Comparison of ENCODE assay signal across 24 mouse cellular contexts in the genomic region with DNA sequence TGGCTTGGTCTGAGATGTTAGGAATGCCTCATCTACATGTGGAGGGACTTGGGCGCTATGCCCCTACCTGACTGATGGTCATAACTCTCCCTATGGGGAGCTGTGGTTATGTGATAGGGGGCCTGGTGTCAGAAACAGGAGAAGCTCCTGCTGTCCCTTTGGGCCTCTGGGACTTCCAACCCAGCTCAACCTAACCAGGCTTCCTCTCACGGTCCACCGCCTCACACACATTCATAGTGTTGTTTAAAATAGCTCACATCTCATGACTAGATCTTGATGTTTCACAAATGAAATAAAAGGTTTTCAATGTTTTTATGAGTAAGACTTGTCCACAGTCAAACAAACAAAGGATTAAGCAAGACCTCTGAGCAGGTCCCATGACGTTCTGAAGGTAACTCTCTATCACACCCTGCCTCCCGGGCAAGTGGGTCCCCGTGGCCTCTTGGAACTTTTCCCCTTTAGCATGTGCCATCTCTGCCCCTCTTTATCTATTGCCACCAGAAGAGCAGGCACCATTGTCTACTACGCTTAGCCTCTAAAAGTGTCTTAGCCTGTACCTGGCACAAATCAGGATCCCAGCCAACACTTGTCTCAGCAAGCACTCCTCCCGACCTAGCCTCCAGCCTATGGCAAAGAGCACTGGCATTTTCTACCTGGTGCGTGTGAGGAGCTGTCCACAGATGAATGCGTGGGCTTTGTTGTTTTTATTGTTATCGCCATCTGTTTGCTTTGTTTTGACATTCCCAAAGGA. TPM values are rescaled to one million over a fixed set of nuclear protein-coding genes. Genes with fewer than 3 reads are reported as not detected.
A peak's percentile ranks its signal among the peaks of the same experiment; 100 is the strongest.
DNase-seq lines count a peak whose midpoint lies in the region; ATAC-seq lines count a peak whose summit lies in the region.
"Had no signal": no experiment of that assay in that cellular context is flagged by ENCODE, and none has a peak within 500 bp of the region (broad histone marks: within the 10 kb centered on the region; RNA-seq: fewer than 3 reads in every experiment).

No protein-coding gene starts in this region.

- no peak overlapping the region for H3K9ac ChIP-seq in heart, embryonic 11.5 days (ENCODE audit: low read depth, low read length)
- H3K9ac ChIP-seq: embryonic facial prominence, embryonic 15.5 days; hindbrain, embryonic 12.5 days; limb, embryonic 13.5 days; liver, embryonic 12.5 days; midbrain, embryonic 12.5 days; neural tube, embryonic 15.5 days had no signal

- no peak overlapping the region for H3K4me3 ChIP-seq in heart, embryonic 11.5 days (ENCODE audit: low read depth, low read length)
- H3K4me3 ChIP-seq: embryonic facial prominence, embryonic 15.5 days; hindbrain, embryonic 12.5 days; limb, embryonic 13.5 days; liver, embryonic 12.5 days; midbrain, embryonic 12.5 days; neural tube, embryonic 15.5 days had no signal

- H3K36me3 ChIP-seq in heart, embryonic 11.5 days (ENCODE audit: control insufficient read depth, insufficient read depth, low read length), result no peaks in the 10 kb centered on the region
- H3K36me3 ChIP-seq: embryonic facial prominence, embryonic 15.5 days; hindbrain, embryonic 12.5 days; limb, embryonic 13.5 days; liver, embryonic 12.5 days; midbrain, embryonic 12.5 days; neural tube, embryonic 15.5 days had no signal

- peaks cover 3% of the 10 kb centered on the region; the same call in 1 of the 2 replicates for H3K4me1 ChIP-seq in heart, embryonic 11.5 days (ENCODE audit: control insufficient read depth, insufficient read depth, low read length)

- peak; percentile 56 for DNase-seq in cerebellum, adult 9-10 months
- no peak for DNase-seq in cerebellum, adult 8-10 months
- DNase-seq in B cell, adult 2 months, result peak; percentile 19 to 30
- DNase-seq in brain, adult 2 months (ENCODE audit: low read depth, low spot score), result peak; percentile 73
- DNase-seq in adrenal gland, adult (ENCODE audit: inconsistent age in 2 of 2, low spot score in 1 of 2), result no peak
- DNase-seq: adrenal gland, postnatal 14 days; gastrocnemius, postnatal 10 days; heart, adult 18-20 months; kidney, adult 11 months; kidney, postnatal 4 days; layer of hippocampus, adult 9-11 months; lung, adult 18-20 months; lung, postnatal 10 days; right cerebral cortex, adult 18-20 months; thymus, postnatal 14 days had no signal

- ATAC-seq in megakaryocyte progenitor cell, adult 5-6 weeks (replicated peaks; ENCODE audit: poor library complexity), result peak; percentile 33
- no peak for ATAC-seq in heart, embryonic 11.5 days (replicated peaks; ENCODE audit: insufficient number of reproducible peaks, low FRiP score, low TSS enrichment)
- ATAC-seq: forebrain, embryonic 16.5 days; liver, embryonic 12.5 days had no signal

- no peak overlapping the region for H3K4me2 ChIP-seq in heart, embryonic 11.5 days
- H3K4me2 ChIP-seq: embryonic facial prominence, embryonic 15.5 days; hindbrain, embryonic 12.5 days; limb, embryonic 13.5 days; liver, embryonic 12.5 days; midbrain, embryonic 12.5 days; neural tube, embryonic 15.5 days had no signal

- H3K27me3 ChIP-seq in heart, embryonic 11.5 days (ENCODE audit: control insufficient read depth, insufficient read depth, low read length), result no peaks in the 10 kb centered on the region
- H3K27me3 ChIP-seq: embryonic facial prominence, embryonic 15.5 days; limb, embryonic 13.5 days; liver, embryonic 12.5 days; midbrain, embryonic 12.5 days; neural tube, embryonic 15.5 days had no signal

- no peak overlapping the region for H3K27ac ChIP-seq in heart, embryonic 11.5 days (ENCODE audit: low read depth, low read length)
- H3K27ac ChIP-seq: embryonic facial prominence, embryonic 15.5 days; hindbrain, embryonic 12.5 days; limb, embryonic 13.5 days; liver, embryonic 12.5 days; midbrain, embryonic 12.5 days; neural tube, embryonic 15.5 days had no signal

- no peaks in the 10 kb centered on the region for H3K9me3 ChIP-seq in heart, embryonic 11.5 days (replicated peaks; ENCODE audit: control insufficient read depth, low read length)
- H3K9me3 ChIP-seq: embryonic facial prominence, embryonic 15.5 days; hindbrain, embryonic 12.5 days; limb, embryonic 13.5 days; liver, embryonic 12.5 days; midbrain, embryonic 12.5 days; neural tube, embryonic 15.5 days had no signal

- WGBS in heart, embryonic 11.5 days (ENCODE audit: insufficient replicate concordance), result 77% methylated on average over 11 of the region's 11 CpGs

RNA-seq across cellular contexts. Expression of a gene that starts 3.9 kb away (rescaled TPM):
- total RNA-seq in megakaryocyte progenitor cell, adult 5-6 weeks (2015), result 62.0 and 63.1 TPM in 2 replicates
- 38.5 and 51.3 TPM in 2 replicates for total RNA-seq in megakaryocyte progenitor cell, adult 5-6 weeks (2017)
- 36.1 and 41.8 TPM in 2 replicates for polyA plus RNA-seq in heart, embryonic 11.5 days (2014; fragmentation: Nextera tagmentation; extraction: Ambion mirVana)

Comparison
In these comparisons a context has a peak if more than half of its experiments do, and no peak if none do; other contexts are left out.
1. DNase-seq: peak in cerebellum, adult 9-10 months (single experiment), B cell, adult 2 months (2 of 2) and brain, adult 2 months (single experiment); none in cerebellum, adult 8-10 months (single experiment) and adrenal gland, adult (0 of 2).